Mouse (Mus musculus) right cerebral cortex, postnatal 10 days (tissue): ENCODE measurements around the gene Nsun6.

Experiments used
- DNase-seq, 2 experiments: peaks; one replicate each; pipeline ENCODE4 v3.0.0; 2021; ENCODE audit warnings: low spot score in 2 of 2

Gene Nsun6

DNA sequence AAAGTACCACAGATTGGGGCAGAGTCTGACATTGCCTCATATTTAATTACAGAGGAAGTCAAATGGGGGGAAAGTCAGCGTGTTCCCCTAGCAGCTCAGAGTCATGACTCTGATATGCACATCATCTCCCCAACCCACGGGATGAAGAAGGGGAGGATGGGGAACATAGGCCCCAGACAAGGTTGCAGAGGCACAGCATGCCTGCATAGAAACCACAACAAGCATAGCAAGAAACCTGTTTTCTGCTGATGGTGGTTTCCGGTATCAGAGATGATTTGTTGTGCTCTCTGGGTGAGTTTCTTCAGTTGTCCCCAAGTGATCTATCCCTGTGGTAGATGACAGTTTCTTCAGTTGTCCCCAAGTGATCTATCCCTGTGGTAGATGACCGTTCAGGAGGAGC is 62.3 kb downstream of the Nsun6 start:
- DNase-seq, result no peak

DNA sequence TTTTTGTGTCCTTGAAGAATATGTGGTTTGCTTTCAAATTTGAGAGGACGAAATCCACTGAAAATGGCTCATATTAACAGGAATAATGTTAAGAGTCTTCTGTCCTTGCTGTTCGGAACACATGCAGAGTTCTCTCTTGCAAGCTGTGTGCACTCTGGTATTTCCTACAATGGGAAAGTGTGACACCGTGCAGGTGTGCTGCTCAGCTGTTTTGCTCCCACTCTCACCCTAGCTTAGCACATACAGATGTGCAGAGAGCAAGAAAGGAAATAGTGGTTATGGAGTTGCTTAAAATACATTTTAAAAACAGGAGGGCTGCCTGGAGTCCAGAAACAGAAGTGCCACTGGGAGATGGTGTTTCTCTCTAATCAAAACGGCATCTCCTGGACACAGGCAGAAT is 65.5 kb downstream of the Nsun6 start:
- DNase-seq, result no peak

DNA sequence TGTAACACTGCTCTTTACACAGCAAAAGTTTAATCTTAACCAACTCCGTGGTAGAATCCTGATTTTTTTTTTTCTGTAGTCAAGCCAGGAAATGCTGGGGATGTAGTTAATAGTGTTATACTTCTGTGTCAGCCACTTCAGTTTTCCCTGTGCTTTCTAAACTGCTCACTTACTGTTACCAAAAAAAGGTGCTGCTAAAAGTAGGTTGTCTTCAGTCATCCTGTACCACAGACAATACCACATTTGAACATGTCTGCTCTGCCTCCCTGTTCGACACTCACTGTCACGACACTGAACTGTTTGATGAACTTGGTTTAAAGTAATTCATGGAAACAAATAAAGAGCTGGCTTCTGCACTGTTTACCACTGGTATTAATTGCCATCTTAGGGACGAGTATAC is 66.4 kb downstream of the Nsun6 start:
- DNase-seq, result no peak

DNA sequence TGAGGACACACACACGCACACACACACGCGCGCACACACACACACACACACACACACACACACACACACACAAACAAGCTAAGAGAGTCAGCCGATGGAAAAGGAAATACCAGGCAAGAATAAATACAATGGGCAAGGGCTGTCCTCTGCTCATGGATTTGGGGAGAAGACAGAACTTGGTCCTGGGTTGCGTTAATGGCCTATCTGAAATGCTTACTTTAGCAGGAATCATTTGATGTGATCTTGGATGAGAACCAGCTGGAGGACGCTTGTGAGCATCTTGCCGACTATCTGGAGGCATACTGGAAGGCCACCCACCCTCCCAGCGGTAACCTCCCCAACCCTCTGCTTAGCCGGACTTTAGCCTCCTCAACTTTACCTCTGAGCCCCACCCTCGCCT is 70.8 kb downstream of the Nsun6 start:
- DNase-seq, result no peak

DNA sequence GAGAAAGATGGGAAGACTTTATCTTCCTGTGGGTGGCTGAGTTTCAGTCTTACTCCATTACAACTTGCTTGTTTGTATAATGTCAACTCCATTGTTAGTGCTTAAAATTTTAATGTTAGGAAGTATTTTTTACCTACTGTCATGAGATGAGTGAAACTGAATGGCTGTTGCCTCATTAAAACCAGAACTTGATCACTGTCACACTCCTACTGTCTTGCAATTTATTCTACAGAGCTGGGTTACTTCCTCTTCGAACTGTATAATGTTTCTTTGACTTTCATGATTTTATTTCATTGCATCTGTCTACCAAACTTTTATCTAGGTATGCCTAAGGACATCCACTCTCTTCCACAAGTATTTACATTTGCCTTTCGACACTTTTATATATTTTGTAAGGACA is 93.4 kb downstream of the Nsun6 start:
- DNase-seq, result no peak

DNA sequence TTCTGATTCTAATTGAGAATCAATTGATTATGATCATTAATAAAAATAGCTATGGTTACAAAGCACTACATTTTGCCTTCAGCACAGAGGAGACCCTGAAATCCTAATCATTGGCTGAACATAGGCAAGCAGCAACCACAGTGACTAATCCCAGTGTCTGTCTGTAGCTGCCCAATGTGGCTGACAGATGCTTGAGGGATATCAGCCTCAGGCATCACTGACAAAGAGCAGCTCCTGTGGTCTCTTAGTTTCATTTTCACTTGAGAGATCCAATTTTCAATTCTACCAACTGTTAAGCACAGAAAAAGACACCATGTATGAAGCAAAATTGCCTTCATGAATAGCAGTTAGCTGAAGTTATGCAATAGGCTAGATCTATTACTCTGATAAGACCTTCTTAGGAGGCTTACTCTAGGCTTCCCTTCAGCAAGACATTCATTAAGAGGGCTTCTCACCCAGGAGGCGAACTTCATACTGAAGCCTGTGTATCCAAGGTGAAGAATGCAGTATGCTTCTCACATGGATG is 93.8 kb downstream of the Nsun6 start:
- no peak for DNase-seq

DNA sequence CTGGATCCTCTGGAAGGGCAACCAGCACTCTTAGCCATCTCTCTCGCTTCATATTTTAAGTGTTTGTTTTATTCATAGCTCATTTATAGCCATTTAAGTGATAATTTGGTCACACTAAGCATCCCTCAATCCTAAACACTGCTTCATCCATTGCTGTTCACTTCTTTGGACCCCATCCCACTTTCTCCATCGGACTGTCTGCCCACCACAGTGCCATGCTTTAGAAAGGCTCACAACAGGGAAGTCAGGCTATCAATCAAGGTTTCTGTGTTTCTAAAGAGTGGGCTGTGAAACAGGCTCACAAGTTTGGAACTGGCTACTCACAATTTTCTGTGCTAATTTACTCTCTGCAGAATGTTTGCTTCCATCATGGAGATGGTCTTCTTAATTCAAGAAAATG is 101.8 kb downstream of the Nsun6 start:
- DNase-seq, result no peak
